Mouse (Mus musculus) MEL (cell line): ENCODE data around the gene C130032M10Rik. TPM values are rescaled to one million over a fixed set of nuclear protein-coding genes. Genes with fewer than 3 reads are reported as not detected.

Experiments used
- DNase-seq: peaks from one replicate; pipeline ENCODE4 v3.0.0; 2011; ENCODE audit warnings: low read depth, low spot score
- H3K27ac ChIP-seq: 2 replicates; pipeline ENCODE4 v1.5.1; 2012; ENCODE audit warnings: low read depth, mild to moderate bottlenecking, control low read depth, low read length, moderate library complexity; ENCODE audit not compliant: control insufficient read depth
- H3K27me3 ChIP-seq, 2 experiments: fragments of 150-350 bp in 1 of 2; sonication (generic) in 1 of 2; 2 replicates each; pipeline ENCODE4 v1.6.1; 2012; ENCODE audit warnings: low read length in 2 of 2, mild to moderate bottlenecking in 2 of 2, improper control_type of control experiment in 1 of 2, moderate library complexity in 1 of 2; ENCODE audit not compliant: insufficient read depth in 2 of 2, control insufficient read depth in 1 of 2
- H3K36me3 ChIP-seq, 2 experiments: 2 replicates each; pipeline ENCODE4 v1.6.1; 2012 to 2014; ENCODE audit warnings: low read length in 2 of 2, improper control_type of control experiment in 1 of 2, inconsistent platforms in 1 of 2, mild to moderate bottlenecking in 1 of 2; ENCODE audit not compliant: insufficient read depth in 2 of 2, control insufficient read depth in 1 of 2
- H3K4me1 ChIP-seq, 2 experiments: fragments of 150-350 bp in 1 of 2; sonication (generic) in 1 of 2; 2 replicates each; pipeline ENCODE4 v1.6.1; 2012; ENCODE audit warnings: low read length in 2 of 2, improper control_type of control experiment in 1 of 2, mild to moderate bottlenecking in 1 of 2; ENCODE audit not compliant: insufficient read depth in 2 of 2, control insufficient read depth in 1 of 2
- H3K4me3 ChIP-seq, 2 experiments: fragments of 150-350 bp in 1 of 2; sonication (generic) in 1 of 2; 2 replicates each; pipeline ENCODE4 v1.5.1; 2012; ENCODE audit warnings: low read depth in 2 of 2, low read length in 2 of 2, mild to moderate bottlenecking in 2 of 2, moderate library complexity in 2 of 2, control low read depth in 1 of 2, improper control_type of control experiment in 1 of 2; ENCODE audit not compliant: control insufficient read depth in 1 of 2, insufficient read depth in 1 of 2
- H3K79me2 ChIP-seq: 2 replicates; pipeline ENCODE4 v1.6.1; 2012; ENCODE audit warnings: mild to moderate bottlenecking, low read length, moderate library complexity; ENCODE audit not compliant: control insufficient read depth, poor library complexity, insufficient read depth
- H3K9ac ChIP-seq: 2 replicates; pipeline ENCODE4 v1.6.1; 2012; ENCODE audit warnings: low read depth, mild to moderate bottlenecking, control low read depth, low read length, moderate library complexity; ENCODE audit not compliant: control insufficient read depth, poor library complexity, severe bottlenecking
- H3K9me3 ChIP-seq: fragments of 150-350 bp; sonication (generic); replicated peaks from 2 replicates; pipeline ENCODE4 v1.6.1; 2012; ENCODE audit warnings: mild to moderate bottlenecking, low read length, improper control_type of control experiment, moderate library complexity; ENCODE audit not compliant: insufficient read depth
- CHD2 ChIP-seq: IDR thresholded peaks from 2 replicates; pipeline ENCODE4 v1.6.1; 2011; ENCODE audit warnings: low read length, improper control_type of control experiment
- CTCF ChIP-seq, 3 experiments: IDR thresholded peaks in 2 of 3; conservative IDR thresholded peaks in 1 of 3; 2 replicates each; pipeline ENCODE4 v1.5.1; 2011 to 2012; ENCODE audit warnings: low read length in 3 of 3, low read depth in 2 of 3, mild to moderate bottlenecking in 2 of 3, improper control_type of control experiment in 1 of 3, inconsistent platforms in 1 of 3, mixed read lengths in 1 of 3, moderate library complexity in 1 of 3; ENCODE audit not compliant: control insufficient read depth in 1 of 3, insufficient read depth in 1 of 3, poor library complexity in 1 of 3, severe bottlenecking in 1 of 3
- E2F4 ChIP-seq: IDR thresholded peaks from 2 replicates; pipeline ENCODE4 v1.6.1; 2011; ENCODE audit warnings: low read depth, low read length, improper control_type of control experiment, borderline replicate concordance
- ELF1 ChIP-seq: IDR thresholded peaks from 2 replicates; pipeline ENCODE4 v1.6.1; 2014; ENCODE audit warnings: low read depth, mild to moderate bottlenecking, inconsistent platforms, low read length, improper control_type of control experiment, moderate library complexity
- GABPA ChIP-seq: IDR thresholded peaks from 2 replicates; pipeline ENCODE4 v1.6.1; 2012; ENCODE audit warnings: low read depth, mild to moderate bottlenecking, inconsistent platforms, low read length, improper control_type of control experiment, moderate library complexity
- GATA1 ChIP-seq: IDR thresholded peaks from 2 replicates; pipeline ENCODE4 v1.6.1; 2011; ENCODE audit warnings: low read depth, low read length, improper control_type of control experiment
- HCFC1 ChIP-seq: IDR thresholded peaks from 2 replicates; pipeline ENCODE4 v1.6.1; 2012; ENCODE audit warnings: low read depth, mild to moderate bottlenecking, inconsistent platforms, low read length, improper control_type of control experiment, moderate library complexity
- JUND ChIP-seq: IDR thresholded peaks from 2 replicates; pipeline ENCODE4 v1.6.1; 2011; ENCODE audit warnings: low read depth, mild to moderate bottlenecking, improper control_type of control experiment, low read length
- KAT2A ChIP-seq: conservative IDR thresholded peaks from 2 replicates; pipeline ENCODE4 v1.6.1; 2012; ENCODE audit warnings: low read depth, low read length, improper control_type of control experiment, inconsistent platforms
- MAX ChIP-seq: IDR thresholded peaks from 2 replicates; pipeline ENCODE4 v1.6.1; 2011; ENCODE audit warnings: low read length, improper control_type of control experiment
- MAZ ChIP-seq: IDR thresholded peaks from 2 replicates; pipeline ENCODE4 v1.6.1; 2012; ENCODE audit warnings: low read depth, mild to moderate bottlenecking, inconsistent platforms, low read length, improper control_type of control experiment
- MEF2A ChIP-seq: IDR thresholded peaks from 2 replicates; pipeline ENCODE4 v1.6.1; 2014; ENCODE audit warnings: low read depth, mild to moderate bottlenecking, inconsistent platforms, low read length, improper control_type of control experiment; ENCODE audit not compliant: poor library complexity, insufficient replicate concordance, severe bottlenecking; ENCODE audit errors: extremely low read depth
- MXI1 ChIP-seq: IDR thresholded peaks from 2 replicates; pipeline ENCODE4 v1.6.1; 2011; ENCODE audit warnings: mild to moderate bottlenecking, low read depth, low read length, improper control_type of control experiment
- NELFE ChIP-seq: IDR thresholded peaks from 2 replicates; pipeline ENCODE4 v1.6.1; 2011; ENCODE audit warnings: low read depth, low read length, improper control_type of control experiment
- POLR2A ChIP-seq, 2 experiments: IDR thresholded peaks; 2 replicates each; pipeline ENCODE4 v1.6.1; 2011 to 2012; ENCODE audit warnings: low read length in 2 of 2, mild to moderate bottlenecking in 2 of 2, control low read depth in 1 of 2, improper control_type of control experiment in 1 of 2, low read depth in 1 of 2, moderate library complexity in 1 of 2; ENCODE audit not compliant: control insufficient read depth in 1 of 2, insufficient read depth in 1 of 2, poor library complexity in 1 of 2
- RAD21 ChIP-seq: IDR thresholded peaks from 2 replicates; pipeline ENCODE4 v1.6.1; 2011; ENCODE audit warnings: mild to moderate bottlenecking, low read depth, low read length, improper control_type of control experiment
- SIN3A ChIP-seq: IDR thresholded peaks from 2 replicates; pipeline ENCODE4 v1.6.1; 2012; ENCODE audit warnings: low read length, improper control_type of control experiment, inconsistent platforms
- SMC3 ChIP-seq: IDR thresholded peaks from 2 replicates; pipeline ENCODE4 v1.6.1; 2011; ENCODE audit warnings: low read depth, low read length, improper control_type of control experiment
- TAL1 ChIP-seq: IDR thresholded peaks from 2 replicates; pipeline ENCODE4 v1.6.1; 2012; ENCODE audit warnings: mild to moderate bottlenecking, inconsistent platforms, low read length, moderate library complexity, mixed read lengths
- TBP ChIP-seq: IDR thresholded peaks from 2 replicates; pipeline ENCODE4 v1.8.0; 2011; ENCODE audit warnings: low read depth, low read length, improper control_type of control experiment
- USF1 ChIP-seq: IDR thresholded peaks from 2 replicates; pipeline ENCODE4 v1.6.1; 2014; ENCODE audit warnings: low read depth, mild to moderate bottlenecking, inconsistent platforms, low read length, improper control_type of control experiment, moderate library complexity
- USF2 ChIP-seq, 2 experiments: IDR thresholded peaks; 2 replicates each; pipeline ENCODE4 v1.6.1; 2011 to 2012; ENCODE audit warnings: improper control_type of control experiment in 2 of 2, low read length in 2 of 2, borderline replicate concordance in 1 of 2, inconsistent platforms in 1 of 2, low read depth in 1 of 2, mild to moderate bottlenecking in 1 of 2; ENCODE audit not compliant: insufficient read depth in 1 of 2
- polyA plus RNA-seq, 2 experiments: library from polyadenylated mRNA; stranded (reverse) in 1 of 2; unstranded in 1 of 2; fragments of >175 nt in 1 of 2; fragments of >200 nt in 1 of 2; gene quantifications; 2 replicates each; pipeline versions ENCODE4 v1.2.1 to v1.2.4; 2012; ENCODE audit warnings: low replicate concordance in 2 of 2, low read depth in 1 of 2; ENCODE audit not compliant: insufficient read length in 2 of 2, insufficient read depth in 1 of 2, missing spikeins in 1 of 2
- total RNA-seq: library from RNA; depleted of rRNA; stranded (reverse); fragments of 300-350 nt; gene quantifications from 2 replicates; pipeline ENCODE4 v1.2.3, GENCODE M21; 2012

The C130032M10Rik gene
- total and polyA plus RNA-seq, 3 experiments = not detected

DNA sequence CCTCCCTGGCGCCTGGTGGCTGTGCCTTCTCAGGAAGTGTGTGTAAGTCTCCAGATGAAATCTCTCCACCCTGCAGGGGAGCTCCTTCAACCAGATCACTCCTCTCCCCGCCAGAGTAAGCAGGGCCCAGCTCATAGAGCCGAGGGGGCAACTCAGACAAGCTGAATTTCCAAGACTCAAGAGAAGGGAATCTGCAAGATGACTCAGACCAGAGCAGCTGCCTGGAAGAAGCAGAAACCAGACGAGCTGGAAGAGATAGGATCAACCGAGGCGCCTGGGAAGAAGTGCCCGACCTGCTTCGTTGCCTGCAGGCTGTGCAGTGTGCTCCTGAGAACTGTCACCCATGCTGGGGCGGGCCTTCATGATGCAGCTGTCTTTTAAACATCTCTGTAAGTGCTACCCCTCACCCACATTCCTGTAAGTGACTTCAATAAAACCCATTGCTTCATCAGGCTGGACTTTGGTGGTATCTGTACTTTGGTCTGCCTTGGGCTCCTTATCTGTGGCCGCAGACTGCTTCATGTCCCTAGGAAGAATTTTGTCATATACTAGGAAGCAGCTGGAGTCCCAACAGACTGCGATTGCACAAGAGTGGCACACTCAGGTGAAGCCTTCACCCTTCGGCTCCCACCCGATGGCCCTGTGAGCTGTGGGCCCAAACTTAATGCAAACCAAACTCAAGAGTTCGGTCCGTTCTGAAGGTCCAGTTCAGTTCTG is 12.6 kb upstream of the C130032M10Rik start:
- Histone ChIP-seq H3K36me3 (peaks cover 0 to 10% of the 10 kb centered on the region in 2 experiments; a peak in 2 of 4 replicates), H3K27ac (no peak overlapping the region), H3K9ac (no peak overlapping the region), H3K79me2 (no peaks in the 10 kb centered on the region), H3K27me3 (no peaks in the 10 kb centered on the region), H3K4me3 (peak overlapping the region; percentile 3 to 32; a peak in 2 of 4 replicates), H3K9me3 (no peaks in the 10 kb centered on the region), H3K4me1 (peaks cover 0 to 22% of the 10 kb centered on the region in 2 experiments; a peak in 2 of 4 replicates)
- no peak for TF ChIP-seq MAZ
- TF ChIP-seq JUND = no peak
- peak; percentile 61 for TF ChIP-seq TAL1
- TF ChIP-seq E2F4 = no peak
- peak; percentile 3; the same call in 1 of the 2 replicates for TF ChIP-seq GATA1
- TF ChIP-seq HCFC1 = no peak
- peak; percentile 67 for DNase-seq

DNA sequence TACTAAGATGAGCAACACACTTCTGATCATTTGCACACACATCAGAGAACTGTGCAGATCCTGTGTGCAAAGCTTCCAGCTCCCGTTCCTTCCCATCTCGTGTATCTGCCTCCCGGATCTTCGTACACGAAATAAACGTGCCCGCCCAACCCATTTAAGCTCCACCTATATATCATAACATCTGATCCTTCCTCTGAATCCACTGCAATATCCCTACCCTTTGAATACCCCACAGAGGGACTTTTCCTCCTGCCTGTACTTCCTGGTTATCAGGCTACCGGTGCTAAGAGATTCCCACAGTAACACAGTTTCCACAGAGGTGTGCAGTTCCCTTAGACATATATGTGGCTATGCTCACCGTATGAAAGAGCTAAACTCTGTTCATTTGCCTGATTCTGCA is 10.7 kb upstream of the C130032M10Rik start, which contains the start of gene Ccr4:
TSS of gene Ccr4 (minus strand) at position 101 of the 400 bp plus-strand sequence.
- no peaks in the 10 kb centered on the region for H3K27me3 ChIP-seq
- peaks cover 0 to 22% of the 10 kb centered on the region in 2 experiments; a peak in 2 of 4 replicates for H3K4me1 ChIP-seq
- H3K4me3 ChIP-seq = no peak within 1 kb of the TSS
- H3K9me3 ChIP-seq = no peaks in the 10 kb centered on the region
- no peaks in the 10 kb centered on the region for H3K79me2 ChIP-seq
- DNase-seq = no peak
- TF ChIP-seq CTCF (IDR thresholded peaks at IDR 0.05 in 2 of 3, conservative IDR thresholded peaks at IDR 0.05 in 1 of 3; ENCODE audit: control insufficient read depth in 1 of 3, insufficient read depth in 1 of 3, low read depth in 2 of 3, low read length in 3 of 3, poor library complexity in 1 of 3, severe bottlenecking in 1 of 3) = no peak
- TF ChIP-seq MEF2A = no peak
- no peak for TF ChIP-seq POLR2A (IDR thresholded peaks at IDR 0.05; ENCODE audit: control insufficient read depth in 1 of 2, insufficient read depth in 1 of 2, low read depth in 1 of 2, low read length in 2 of 2, poor library complexity in 1 of 2)
- no peak for TF ChIP-seq KAT2A
- TF ChIP-seq SMC3 = no peak
- no peak for TF ChIP-seq MXI1
- TF ChIP-seq TBP = no peak
- TF ChIP-seq SIN3A = no peak
- TF ChIP-seq USF2 (IDR thresholded peaks at IDR 0.05; ENCODE audit: borderline replicate concordance in 1 of 2, insufficient read depth in 1 of 2, low read depth in 1 of 2, low read length in 2 of 2) = no peak
- no peak for TF ChIP-seq MAX
- TF ChIP-seq USF1 = no peak
- TF ChIP-seq GABPA = no peak
- TF ChIP-seq HCFC1 = no peak
- TF ChIP-seq CHD2 = no peak
- TF ChIP-seq NELFE = no peak
- no peak for TF ChIP-seq ELF1
- TF ChIP-seq RAD21 = no peak
- peaks cover 0 to 10% of the 10 kb centered on the region in 2 experiments; a peak in 2 of 4 replicates for H3K36me3 ChIP-seq
- H3K27ac ChIP-seq = no peak within 1 kb of the TSS
- no peak within 1 kb of the TSS for H3K9ac ChIP-seq
